Mouse (Mus musculus) heart, postnatal 0 days (tissue): ENCODE results near the gene Slc24a3.

ENCODE experiments used
- CTCF ChIP-seq: IDR thresholded peaks from 2 replicates; pipeline ENCODE4 v1.5.1; 2016; ENCODE audit warnings: antibody characterized with exemption, control low read depth, low read depth
- EP300 ChIP-seq: IDR thresholded peaks from 2 replicates; pipeline ENCODE4 v1.6.1; 2016; ENCODE audit warnings: antibody characterized with exemption, low read depth

DNA sequence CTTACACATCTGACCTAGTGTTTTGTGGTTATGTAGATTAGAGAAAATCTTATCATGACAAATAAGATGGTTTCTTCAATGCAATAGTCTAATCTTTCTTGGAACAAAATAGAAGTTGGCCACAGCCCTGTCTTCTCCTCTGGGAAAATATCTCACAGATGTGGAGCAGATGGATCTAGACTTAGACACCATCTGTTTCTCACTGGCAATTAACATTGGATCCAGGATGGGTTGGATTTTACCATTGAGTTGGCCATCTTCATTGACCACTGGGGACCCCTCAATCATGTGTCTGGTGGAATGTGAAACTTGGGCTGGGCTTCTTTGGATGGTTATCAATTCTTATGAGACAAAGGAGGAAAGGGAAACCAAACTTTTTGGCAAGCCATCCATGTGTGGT, 332.7 kb downstream of the Slc24a3 start:
- TF ChIP-seq CTCF (no peak), EP300 (no peak)
